Mouse (Mus musculus): ENCODE data around the gene Eif3c. TPM values are rescaled to one million over a fixed set of nuclear protein-coding genes. Genes with fewer than 3 reads are reported as not detected.

Eif3c gene
- polyA plus RNA-seq, 1 experiment from 2014 or later: 176 TPM

DNA sequence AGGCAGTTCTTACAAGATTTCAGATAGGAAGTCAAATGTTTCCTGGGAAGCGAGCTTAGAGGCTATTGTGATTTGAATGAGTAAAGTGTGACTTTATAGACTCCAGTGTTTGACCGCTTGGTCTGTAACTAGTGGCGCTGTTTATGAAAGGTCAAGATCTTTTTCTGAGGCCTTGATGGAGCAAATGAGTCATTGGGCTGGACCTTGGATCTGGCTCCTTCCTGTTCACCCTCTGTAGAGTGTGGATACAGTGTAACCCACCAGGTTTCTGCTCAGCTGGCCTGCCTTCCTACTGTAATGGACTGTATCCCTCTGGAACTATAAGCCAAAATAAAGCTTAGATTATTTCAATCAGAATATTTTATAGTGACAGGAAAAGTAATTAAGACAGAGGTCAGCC, 54.9 kb downstream of the Eif3c start:
- no peak overlapping the region for H3K4me3 ChIP-seq (replicated peaks)
- no peak for ATAC-seq (ENCODE audit: insufficient number of reproducible peaks, low FRiP score, low TSS enrichment, low read depth)
- no peaks in the 10 kb centered on the region for H3K27me3 ChIP-seq
- H3K27ac ChIP-seq (replicated peaks): no peak overlapping the region
- no peak overlapping the region for H3K9ac ChIP-seq
- H3K9me3 ChIP-seq (replicated peaks): no peaks in the 10 kb centered on the region
- no peaks in the 10 kb centered on the region for H3K4me1 ChIP-seq
- WGBS: 84% methylated on average over 3 of the region's 3 CpGs
- H3K36me3 ChIP-seq: no peaks in the 10 kb centered on the region
- H3K4me2 ChIP-seq (replicated peaks): no peak overlapping the region

DNA sequence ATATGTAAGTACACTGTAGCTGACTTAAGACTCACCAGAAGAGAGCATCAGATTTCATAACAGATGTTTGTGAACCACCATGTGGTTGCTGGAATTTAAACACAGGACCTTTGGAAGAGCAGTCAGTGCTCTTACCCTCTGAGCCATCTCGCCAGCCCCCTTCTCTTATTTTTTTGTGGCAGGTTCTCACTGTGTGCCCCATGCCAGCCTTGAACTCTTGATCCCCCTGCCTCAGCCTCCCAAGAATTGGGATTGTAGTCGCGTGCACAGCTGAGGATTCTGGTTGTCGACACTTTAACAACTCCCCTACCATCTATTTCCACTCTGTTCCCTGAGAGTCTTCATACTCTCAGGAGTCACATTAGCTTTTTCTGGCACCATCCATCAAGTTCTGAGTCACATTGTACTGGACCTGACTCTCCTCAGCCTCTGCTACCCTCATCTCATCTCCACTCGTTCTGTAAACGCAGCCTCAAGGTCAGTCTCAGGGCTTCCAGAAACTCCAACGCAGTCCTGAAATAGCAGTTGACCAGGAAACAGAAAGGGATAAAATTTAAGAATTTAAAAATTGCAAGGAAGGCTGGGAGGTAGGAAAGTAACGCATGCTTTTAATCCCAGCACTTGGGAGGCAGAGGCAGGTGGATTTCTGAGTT, 59.0 kb downstream of the Eif3c start:
- Histone ChIP-seq H3K27me3 (no peaks in the 10 kb centered on the region), H3K4me3 (replicated peaks) (no peak overlapping the region), H3K4me1 (peaks cover 6% of the 10 kb centered on the region; the same call in 1 of the 2 replicates), H3K9ac (no peak overlapping the region), H3K27ac (replicated peaks) (no peak overlapping the region), H3K9me3 (replicated peaks) (no peaks in the 10 kb centered on the region), H3K4me2 (replicated peaks) (no peak overlapping the region), H3K36me3 (no peaks in the 10 kb centered on the region)
- ATAC-seq (ENCODE audit: insufficient number of reproducible peaks, low FRiP score, low TSS enrichment, low read depth): no peak
- 78% methylated on average over 8 of the region's 8 CpGs for WGBS

DNA sequence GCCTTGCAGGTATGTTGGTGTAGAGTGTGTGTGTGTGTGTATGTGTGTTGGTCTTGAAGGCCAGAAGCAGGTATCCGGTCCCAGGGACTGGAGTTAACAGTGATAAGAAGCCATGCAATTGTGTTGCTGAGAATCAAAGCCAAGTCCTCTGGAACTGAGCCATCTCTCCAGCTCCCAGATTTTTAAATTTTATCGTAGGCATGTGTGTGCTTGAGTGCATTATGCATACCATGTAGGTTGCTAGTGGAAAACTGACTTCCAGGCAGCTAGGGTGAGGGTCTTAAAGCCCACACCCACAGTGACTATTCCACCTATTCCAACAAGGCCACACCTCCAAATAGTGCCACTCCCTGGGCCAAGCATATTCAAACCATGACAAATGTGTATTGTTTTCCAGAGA, 61.3 kb downstream of the Eif3c start:
- ATAC-seq (ENCODE audit: insufficient number of reproducible peaks, low FRiP score, low TSS enrichment, low read depth): no peak
- Histone ChIP-seq H3K4me2 (replicated peaks) (no peak overlapping the region), H3K4me3 (replicated peaks) (no peak overlapping the region), H3K9me3 (replicated peaks) (no peaks in the 10 kb centered on the region), H3K4me1 (peaks cover 15% of the 10 kb centered on the region), H3K9ac (no peak overlapping the region), H3K27me3 (no peaks in the 10 kb centered on the region), H3K27ac (replicated peaks) (no peak overlapping the region), H3K36me3 (peaks cover 14% of the 10 kb centered on the region)
- 59% methylated on average over 2 of the region's 2 CpGs for WGBS

DNA sequence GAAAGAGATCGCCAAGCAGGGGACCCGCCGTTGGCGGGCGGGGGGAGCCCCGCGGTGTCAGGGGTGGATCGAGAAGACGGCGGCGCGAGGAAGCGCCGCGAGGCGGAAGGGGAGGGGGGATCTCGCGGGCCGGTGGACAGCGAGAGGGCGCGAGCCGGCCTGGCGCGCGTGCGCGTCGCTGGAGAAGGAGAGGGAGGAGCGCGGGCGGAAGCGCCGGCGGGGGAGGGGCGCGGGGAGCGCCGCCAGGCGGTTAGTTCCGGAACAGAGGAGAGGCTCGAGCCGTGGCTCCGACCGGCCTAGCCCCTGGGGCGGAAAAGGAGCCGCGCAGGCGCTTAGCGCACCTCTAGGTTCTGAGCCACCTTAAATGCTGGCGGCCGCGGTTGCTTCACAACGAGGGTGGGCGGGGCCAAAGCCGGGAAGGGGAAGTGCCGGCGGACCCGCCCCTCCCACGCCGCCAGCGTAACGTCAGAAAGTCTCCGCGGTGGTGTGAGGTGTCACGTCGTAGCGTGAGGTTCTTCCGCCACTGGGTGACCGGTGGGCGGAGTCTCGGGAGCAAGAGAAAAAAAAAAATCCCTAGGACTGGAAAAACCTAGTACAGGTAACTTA, 62.8 kb downstream of the Eif3c start, which contains the start of gene Atxn2l:
TSS of gene Atxn2l (minus strand) at position 165 of the 606 bp plus-strand sequence.
- ATAC-seq (ENCODE audit: insufficient number of reproducible peaks, low FRiP score, low TSS enrichment, low read depth): peak; percentile 90
- Histone ChIP-seq H3K36me3 (peaks cover 29% of the 10 kb centered on the region), H3K9ac (peak within 1 kb of the TSS; percentile 98), H3K4me3 (replicated peaks) (peak within 1 kb of the TSS; percentile 100), H3K9me3 (replicated peaks) (no peaks in the 10 kb centered on the region), H3K4me2 (replicated peaks) (peak within 1 kb of the TSS; percentile 63), H3K4me1 (peaks cover 15% of the 10 kb centered on the region), H3K27ac (replicated peaks) (peak within 1 kb of the TSS; percentile 100), H3K27me3 (no peaks in the 10 kb centered on the region)
- under 1% methylated on average over 70 of the region's 72 CpGs for WGBS

DNA sequence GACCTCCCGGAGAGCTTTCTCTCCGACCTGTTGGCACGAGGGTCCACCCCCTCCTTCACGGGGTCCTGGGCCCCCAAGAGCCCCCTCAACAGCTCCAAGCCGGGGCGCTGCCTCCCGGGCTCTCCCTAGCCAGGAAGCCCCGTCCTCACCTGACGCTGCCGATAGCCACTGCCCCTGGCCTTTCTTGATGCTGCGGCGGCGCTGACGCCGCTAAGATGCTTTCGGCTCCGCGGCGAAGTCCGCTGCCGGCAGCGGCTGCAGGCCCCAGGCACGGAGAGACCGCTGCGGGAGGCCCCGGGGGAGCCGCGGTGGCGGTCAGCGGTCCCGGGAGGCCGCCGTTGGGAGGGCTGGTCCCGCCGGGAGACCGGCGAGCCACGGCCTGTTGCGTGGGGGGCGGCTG, 63.5 kb downstream of the Eif3c start:
- Histone ChIP-seq H3K4me3 (replicated peaks) (peak overlapping the region; percentile 100), H3K4me1 (peaks cover 15% of the 10 kb centered on the region), H3K9ac (peak overlapping the region; percentile 98), H3K9me3 (replicated peaks) (no peaks in the 10 kb centered on the region), H3K27ac (replicated peaks) (peak overlapping the region; percentile 100), H3K27me3 (no peaks in the 10 kb centered on the region), H3K36me3 (peaks cover 35% of the 10 kb centered on the region), H3K4me2 (replicated peaks) (peak overlapping the region; percentile 63)
- WGBS: under 1% methylated on average over 40 of the region's 40 CpGs
- ATAC-seq (ENCODE audit: insufficient number of reproducible peaks, low FRiP score, low TSS enrichment, low read depth): no peak

DNA sequence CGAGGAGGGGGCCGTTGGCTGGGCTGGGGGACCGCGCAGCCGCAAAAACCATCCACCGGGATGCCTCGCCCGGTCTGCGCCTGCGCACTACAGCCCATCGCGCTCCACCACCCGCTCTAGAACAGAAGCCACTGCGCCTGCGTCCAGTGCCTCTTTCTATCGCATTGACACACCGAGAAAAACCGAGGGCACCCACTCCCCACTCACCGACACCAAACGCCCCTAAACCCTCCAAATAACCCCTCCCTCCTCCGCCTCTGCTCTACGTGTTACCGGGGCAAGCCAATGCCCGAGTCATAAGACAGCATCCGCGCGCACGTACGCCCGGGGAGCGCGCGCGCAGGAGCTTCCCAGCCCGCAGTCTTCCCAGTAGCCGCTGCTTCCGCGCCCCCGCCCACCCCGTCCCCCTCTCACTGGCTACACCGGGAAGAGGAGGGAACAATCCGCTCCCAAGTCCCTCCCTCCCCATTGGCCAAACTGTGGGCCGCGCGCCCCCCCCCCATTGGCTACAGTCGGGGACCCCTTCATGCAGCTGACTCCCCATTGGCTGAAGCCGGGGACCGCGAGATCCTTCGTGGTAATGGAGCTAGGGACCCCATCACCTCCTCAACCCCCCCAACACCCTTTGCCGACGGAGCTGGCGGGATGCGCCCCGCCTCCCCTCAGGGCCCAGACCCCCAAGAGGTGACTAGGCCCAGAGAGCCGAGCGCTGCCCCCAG, 64.0 kb downstream of the Eif3c start:
- no peaks in the 10 kb centered on the region for H3K27me3 ChIP-seq
- peak overlapping the region; percentile 98 for H3K9ac ChIP-seq
- peak overlapping the region; percentile 100 for H3K4me3 ChIP-seq (replicated peaks)
- H3K9me3 ChIP-seq (replicated peaks): no peaks in the 10 kb centered on the region
- WGBS: under 1% methylated on average over 54 of the region's 57 CpGs
- ATAC-seq (ENCODE audit: insufficient number of reproducible peaks, low FRiP score, low TSS enrichment, low read depth): peak; percentile 89
- peaks cover 15% of the 10 kb centered on the region for H3K4me1 ChIP-seq
- H3K27ac ChIP-seq (replicated peaks): peak overlapping the region; percentile 100
- peaks cover 41% of the 10 kb centered on the region for H3K36me3 ChIP-seq
- H3K4me2 ChIP-seq (replicated peaks): peak overlapping the region; percentile 63

DNA sequence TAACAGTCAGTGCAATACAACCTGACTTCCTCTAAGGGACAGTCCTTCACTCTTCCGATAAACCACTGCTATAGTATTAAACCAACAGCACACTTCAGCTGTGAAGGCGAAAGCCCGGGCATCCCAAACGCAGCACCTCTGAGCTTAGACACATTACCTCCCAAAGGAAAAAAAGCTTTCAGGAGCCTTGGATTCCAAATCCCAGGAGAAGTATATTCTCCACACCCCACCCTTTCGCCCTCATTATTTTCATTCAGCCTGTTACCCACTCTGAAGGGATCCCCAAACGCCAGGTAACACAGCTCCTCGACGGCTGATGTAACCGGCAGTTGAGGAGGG, 64.6 kb downstream of the Eif3c start:
- no peaks in the 10 kb centered on the region for H3K9me3 ChIP-seq (replicated peaks)
- H3K36me3 ChIP-seq: peaks cover 46% of the 10 kb centered on the region
- 3% methylated on average over 9 of the region's 9 CpGs for WGBS
- peaks cover 15% of the 10 kb centered on the region for H3K4me1 ChIP-seq
- no peaks in the 10 kb centered on the region for H3K27me3 ChIP-seq
- H3K4me3 ChIP-seq (replicated peaks): peak overlapping the region; percentile 100
- H3K4me2 ChIP-seq (replicated peaks): peak overlapping the region; percentile 63
- H3K27ac ChIP-seq (replicated peaks): peak overlapping the region; percentile 100
- ATAC-seq (ENCODE audit: insufficient number of reproducible peaks, low FRiP score, low TSS enrichment, low read depth): no peak
- H3K9ac ChIP-seq: peak overlapping the region; percentile 53

DNA sequence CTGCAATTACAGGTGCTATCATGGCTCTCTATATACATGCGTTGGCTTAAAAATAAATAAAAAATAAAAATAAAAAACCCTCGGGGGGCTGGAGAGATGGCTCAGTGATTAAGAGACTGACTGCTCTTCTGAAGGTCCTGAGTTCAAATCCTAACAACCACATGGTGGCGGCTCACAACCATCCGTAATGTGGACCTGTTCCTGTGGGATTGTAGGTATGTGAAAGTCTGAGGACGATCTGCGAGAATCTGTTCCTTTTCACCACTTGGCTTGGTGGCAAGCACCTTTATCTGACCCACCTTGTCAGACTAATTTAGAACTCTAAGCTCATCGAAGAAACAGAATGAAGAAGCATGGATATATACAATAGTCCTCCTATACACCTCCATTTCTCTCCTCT, 66.8 kb downstream of the Eif3c start:
- Histone ChIP-seq H3K36me3 (peaks cover 69% of the 10 kb centered on the region), H3K27ac (replicated peaks) (no peak overlapping the region), H3K4me1 (peaks cover 15% of the 10 kb centered on the region), H3K9me3 (replicated peaks) (no peaks in the 10 kb centered on the region), H3K27me3 (no peaks in the 10 kb centered on the region), H3K4me2 (replicated peaks) (no peak overlapping the region), H3K4me3 (replicated peaks) (no peak overlapping the region), H3K9ac (no peak overlapping the region)
- no peak for ATAC-seq (ENCODE audit: insufficient number of reproducible peaks, low FRiP score, low TSS enrichment, low read depth)
- WGBS: 92% methylated on average over 7 of the region's 7 CpGs

DNA sequence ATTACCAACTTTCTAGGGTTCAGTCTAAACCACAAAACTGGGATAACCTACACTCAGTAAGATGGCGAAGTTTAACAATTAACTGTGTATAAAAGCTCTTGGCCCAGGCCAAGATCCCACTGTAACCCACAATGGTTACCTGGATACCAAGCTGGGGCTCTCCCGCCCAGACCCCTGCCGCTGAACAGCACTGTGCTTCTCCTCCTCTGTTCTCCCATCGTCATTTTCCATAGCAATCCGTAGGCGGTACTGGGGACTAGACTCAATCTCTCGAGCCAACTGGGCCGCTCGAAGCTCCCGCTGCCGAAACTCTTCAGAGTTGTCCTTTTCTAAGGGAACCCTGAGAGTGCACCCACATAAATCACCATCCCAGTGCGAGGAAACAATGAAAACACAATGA, 68.2 kb downstream of the Eif3c start:
- no peak for ATAC-seq (ENCODE audit: insufficient number of reproducible peaks, low FRiP score, low TSS enrichment, low read depth)
- Histone ChIP-seq H3K4me2 (replicated peaks) (no peak overlapping the region), H3K27ac (replicated peaks) (no peak overlapping the region), H3K27me3 (no peaks in the 10 kb centered on the region), H3K9me3 (replicated peaks) (no peaks in the 10 kb centered on the region), H3K36me3 (peaks cover 83% of the 10 kb centered on the region), H3K9ac (no peak overlapping the region), H3K4me1 (peaks cover 9% of the 10 kb centered on the region; the same call in 1 of the 2 replicates), H3K4me3 (replicated peaks) (no peak overlapping the region)
- 95% methylated on average over 12 of the region's 12 CpGs for WGBS

DNA sequence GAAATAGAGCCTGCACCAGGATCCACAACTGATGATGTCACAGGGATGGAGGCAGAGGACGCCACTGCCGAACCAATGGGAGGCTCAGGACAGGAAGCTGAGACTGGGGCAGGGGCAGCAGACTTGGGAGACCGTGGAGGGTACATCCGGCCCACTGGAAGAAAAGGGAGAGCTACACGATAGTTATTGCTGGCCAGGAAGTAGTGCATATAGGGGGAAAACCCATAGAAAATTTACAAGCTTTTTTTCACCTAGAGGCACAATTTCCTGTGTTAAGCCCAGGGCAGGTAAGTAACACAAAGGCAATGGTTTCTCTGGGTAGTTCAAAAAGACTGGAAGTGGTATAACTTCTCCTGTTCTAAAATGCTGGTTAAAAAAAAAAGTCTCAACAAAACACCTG, 69.7 kb downstream of the Eif3c start:
- no peak for ATAC-seq (ENCODE audit: insufficient number of reproducible peaks, low FRiP score, low TSS enrichment, low read depth)
- H3K4me2 ChIP-seq (replicated peaks): no peak overlapping the region
- 83% methylated on average over 5 of the region's 5 CpGs for WGBS
- H3K4me1 ChIP-seq: peaks cover 9% of the 10 kb centered on the region; the same call in 1 of the 2 replicates
- H3K4me3 ChIP-seq (replicated peaks): no peak overlapping the region
- H3K9ac ChIP-seq: no peak overlapping the region
- no peaks in the 10 kb centered on the region for H3K27me3 ChIP-seq
- H3K36me3 ChIP-seq: peaks cover 96% of the 10 kb centered on the region
- H3K9me3 ChIP-seq (replicated peaks): no peaks in the 10 kb centered on the region
- H3K27ac ChIP-seq (replicated peaks): no peak overlapping the region
